Mouse (Mus musculus): ENCODE results near the gene Zfp668.
"Not testable (repeated sequence)": the region's sequence is repeated elsewhere in the genome, so short reads cannot be mapped to it uniquely, and the experiment has no call there.

Zfp668 gene

DNA sequence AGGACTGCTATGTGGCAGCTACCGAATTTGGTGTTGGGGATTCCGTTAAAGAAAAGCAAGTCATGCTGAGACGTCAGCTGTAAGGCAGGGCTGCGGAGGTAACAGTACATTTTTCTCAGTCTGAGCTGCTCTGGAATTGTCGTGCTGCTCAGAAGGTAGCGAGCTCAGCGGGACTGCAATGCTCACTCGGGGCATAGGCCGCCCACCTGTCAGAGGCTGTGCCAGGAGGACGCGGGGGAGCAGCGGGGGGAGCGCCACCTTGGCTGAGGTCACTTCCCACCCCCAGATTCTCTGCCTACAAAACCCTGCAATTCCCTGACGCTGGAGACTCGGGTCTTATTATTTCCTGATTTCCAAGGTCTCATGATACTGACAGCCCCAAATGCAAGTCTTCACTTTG, 35.7 kb downstream of the Zfp668 start:
- peak; percentile 33 to 63 for DNase-seq

DNA sequence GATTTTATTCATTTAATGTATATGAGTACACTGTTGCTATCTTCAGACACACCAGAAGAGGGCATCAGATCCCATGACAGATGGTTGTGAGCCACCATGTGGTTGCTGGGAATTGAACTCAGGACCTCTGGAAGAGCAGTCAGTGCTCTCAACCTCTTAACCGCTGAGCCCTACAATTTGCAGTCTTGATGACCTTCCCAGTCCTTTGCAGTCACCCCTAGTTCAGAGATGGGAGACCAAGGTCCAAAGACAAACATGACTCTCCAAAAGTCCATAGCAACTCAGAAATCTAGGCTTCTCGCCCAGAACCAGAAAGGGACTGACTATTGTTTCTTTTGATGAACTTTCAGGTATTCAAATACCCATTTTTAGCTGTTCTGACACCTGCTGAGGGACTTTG, 36.6 kb downstream of the Zfp668 start:
- DNase-seq, result not testable (repeated sequence)

DNA sequence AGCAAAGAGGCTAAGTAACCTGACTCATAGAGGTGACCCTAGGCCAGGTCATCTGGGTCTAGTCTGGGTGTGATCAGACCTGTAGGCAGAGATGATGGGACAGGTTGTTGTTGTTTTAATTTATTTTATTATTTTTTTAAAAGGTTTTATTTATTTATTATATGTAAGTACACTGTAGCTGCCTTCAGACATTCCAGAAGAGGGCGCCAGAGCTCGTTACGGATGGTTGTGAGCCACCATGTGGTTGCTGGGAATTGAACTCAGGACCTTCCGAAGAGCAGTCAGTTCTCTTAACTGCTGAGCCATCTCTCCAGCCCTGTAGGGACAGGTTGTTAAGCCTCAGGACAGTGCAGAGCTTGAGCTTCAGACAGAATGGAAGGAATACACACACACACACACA, 38.8 kb downstream of the Zfp668 start:
- DNase-seq, result not testable (repeated sequence)

DNA sequence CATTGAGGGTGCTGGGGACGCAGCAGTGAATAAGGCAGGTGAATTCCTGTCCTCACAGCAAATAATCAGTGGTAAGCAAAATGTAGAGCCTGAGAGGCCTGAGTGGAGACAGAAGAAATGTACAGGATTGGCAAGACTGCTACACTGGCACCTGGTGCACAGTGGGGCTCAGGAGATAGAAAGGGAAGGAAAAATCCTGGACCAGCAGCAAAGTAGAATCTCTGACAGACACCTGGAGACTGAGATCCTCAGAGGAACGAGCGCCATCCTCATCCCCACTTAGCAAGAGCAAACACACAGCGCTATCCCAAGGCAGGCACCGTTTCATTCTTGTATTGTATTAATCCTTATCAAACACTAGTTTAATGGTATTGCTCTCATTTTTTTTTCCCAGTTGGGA, 39.2 kb downstream of the Zfp668 start:
- no peak for DNase-seq

DNA sequence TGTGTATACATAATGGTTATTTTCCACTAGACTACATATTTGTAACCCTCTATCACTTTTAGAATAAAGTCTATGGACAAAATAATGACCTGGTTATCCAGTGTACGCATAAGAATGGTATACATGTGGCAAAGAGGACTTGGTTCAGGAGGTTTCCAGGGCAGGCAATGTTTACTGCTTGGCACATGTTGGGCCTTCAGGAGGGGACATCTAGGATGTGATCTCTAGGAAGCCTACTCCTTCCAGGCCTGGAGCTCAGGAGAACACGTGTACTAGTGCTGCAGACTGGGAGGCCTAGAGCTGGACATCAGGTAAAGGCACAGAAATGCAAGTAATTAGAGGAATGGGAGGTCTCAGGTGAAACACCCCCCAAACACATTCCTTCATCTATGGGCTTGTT, 41.1 kb downstream of the Zfp668 start:
- no peak for DNase-seq

DNA sequence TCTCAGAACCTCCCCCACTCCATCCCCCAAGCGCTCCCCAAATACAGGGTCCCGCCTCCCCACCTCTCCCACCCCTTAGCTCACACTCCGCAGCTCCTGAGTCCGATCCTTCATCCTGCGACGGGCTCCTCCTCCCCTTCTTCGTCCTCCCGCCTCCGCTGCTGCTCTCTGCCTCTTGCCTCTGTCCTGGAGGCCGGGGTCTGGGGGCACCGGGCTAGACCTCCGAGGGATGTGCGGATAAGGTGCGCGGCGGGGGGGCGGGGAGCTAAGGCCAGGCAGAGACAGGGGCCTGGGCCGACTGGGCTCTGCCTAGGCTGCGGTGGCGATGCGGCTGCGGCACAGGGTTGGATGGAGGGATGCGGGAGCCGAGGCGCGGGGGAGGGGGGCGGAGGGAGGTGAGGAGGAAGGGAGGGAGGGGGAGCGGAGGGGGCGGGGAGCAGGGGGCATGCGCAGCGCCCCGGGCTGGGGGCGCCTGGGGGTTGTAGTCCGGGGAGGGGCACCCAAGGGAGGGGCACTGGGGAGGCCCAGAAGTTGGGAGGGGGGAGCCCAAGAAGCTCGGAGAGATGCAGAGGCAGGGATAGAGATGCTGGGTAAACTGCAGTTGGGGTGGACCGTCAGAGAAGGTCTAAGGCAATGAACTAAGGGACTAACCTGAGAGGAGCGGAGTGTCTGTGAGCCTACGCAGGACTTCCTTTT, 52.3 kb downstream of the Zfp668 start, which contains the start of the genes Stx4a and Stx1b:
Gene Stx4a, plus strand, starts transcription at position 119 of the 696 bp plus-strand sequence.
Gene Stx1b, minus strand, starts transcription at position 374 of the 696 bp plus-strand sequence.
- DNase-seq, result peak in 1 of 2 experiments; percentile 21

DNA sequence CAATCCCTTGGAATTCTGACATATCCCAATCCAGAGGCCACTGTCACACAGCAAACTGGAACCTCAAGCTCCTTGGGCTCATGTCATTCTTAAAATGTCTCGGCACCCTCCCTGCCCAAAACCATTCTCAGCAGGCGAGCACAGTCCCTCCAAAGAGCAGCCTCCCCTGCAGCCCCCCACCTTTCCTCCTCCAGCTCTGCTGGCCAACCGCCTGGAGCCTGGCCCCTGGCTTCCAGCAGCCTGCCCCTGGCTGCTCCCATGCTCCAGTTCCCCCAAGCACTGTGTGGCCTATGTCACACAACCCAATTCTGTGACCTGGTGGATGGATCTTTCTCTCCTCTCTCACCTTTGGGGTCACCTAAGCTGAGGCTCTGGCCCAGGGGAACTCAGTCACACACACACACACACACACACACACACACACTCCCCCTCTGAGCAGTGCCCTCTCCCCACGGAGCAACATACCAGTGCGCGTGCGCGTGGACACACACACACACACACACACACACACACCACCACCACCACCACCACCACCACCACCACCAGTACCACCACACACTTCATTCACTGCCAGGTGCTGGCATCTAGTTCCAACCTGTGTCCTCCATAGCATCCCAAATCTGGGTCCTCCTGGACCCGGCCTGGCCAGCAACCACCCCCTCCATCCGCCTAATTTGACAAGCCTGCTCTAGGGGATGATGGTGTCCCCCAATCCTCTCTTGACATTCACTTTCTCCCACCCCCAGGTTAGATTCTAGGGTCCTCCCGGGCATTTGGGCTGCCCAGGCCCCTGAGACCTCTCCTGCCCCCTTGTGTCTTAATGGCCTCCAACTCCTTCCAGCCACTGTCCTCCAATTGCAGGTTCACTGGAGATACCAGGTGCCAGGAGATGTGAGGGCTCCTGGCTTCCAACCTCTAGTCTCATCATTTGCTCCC, 53.1 kb downstream of the Zfp668 start:
- no peak for DNase-seq

DNA sequence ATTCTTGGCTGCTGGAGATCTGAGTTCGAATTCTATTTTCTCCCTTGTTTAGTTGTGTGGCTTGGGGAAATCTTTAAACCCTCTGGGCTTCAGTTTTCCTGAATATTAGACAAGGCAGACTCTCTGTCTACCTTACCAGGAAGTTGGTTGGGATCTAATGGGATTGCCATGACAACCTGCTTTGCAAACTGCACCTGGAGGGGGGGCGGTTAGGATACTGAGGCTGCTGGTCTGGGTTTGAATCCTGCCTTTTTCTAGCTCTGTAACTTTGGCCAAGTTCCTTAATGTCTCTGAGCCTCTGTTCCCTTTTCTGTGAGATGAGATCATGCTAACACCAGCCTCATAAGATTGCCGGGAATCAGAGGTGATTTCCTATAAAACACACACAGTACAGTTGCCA, 54.1 kb downstream of the Zfp668 start:
- no peak for DNase-seq

DNA sequence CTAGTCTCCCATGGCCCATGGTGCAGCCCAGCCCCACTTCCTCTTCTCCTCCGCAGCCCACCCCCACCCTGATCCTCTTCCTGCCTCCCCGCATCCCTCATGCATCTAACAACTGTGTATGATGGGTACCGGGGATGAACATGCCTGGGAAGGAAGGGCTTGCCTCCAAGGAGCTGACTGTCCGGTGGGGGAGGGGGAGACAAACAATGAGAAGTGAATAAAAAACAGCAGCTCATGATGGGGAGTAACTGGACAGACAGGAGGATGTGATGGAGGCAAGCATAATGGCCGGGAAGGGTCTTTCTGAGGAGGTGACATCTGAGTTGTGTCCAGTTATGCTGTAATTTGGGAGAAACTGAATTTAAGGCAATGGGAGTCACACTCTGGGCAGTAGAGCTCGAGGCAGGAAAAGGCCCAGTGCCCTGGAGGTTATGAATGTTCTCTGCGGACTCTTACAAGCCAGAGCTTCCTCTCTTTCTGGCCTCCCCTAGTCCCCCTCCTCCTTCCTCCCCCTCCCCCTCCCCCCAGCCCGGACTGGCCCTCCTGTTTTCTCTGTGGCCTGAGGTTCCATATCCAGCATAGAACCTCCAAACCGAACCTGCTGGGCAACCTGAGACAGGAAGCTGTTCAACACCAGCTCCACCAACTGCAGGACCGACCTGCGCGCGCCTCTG, 55.7 kb downstream of the Zfp668 start:
- DNase-seq, result peak; percentile 21 to 34

DNA sequence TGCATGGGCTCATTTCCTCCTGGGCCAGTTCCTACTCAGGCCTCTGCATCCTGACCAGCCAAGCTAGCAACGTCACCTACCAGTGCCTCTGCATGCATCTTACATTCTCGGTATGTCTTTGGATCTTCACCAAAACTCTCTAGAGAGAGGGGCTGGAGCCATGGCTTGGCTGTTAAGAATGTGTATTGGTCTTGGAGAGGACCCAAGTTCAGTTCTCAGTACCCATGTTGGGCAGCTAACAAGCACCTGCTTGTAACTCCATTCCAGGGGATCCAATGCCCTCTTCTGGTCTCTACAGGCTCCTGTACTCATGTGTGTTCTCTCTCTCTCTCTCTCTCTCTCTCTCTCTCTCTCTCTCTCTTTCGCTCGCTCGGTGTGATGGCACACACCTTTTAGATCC, 58.9 kb downstream of the Zfp668 start:
- no peak for DNase-seq

DNA sequence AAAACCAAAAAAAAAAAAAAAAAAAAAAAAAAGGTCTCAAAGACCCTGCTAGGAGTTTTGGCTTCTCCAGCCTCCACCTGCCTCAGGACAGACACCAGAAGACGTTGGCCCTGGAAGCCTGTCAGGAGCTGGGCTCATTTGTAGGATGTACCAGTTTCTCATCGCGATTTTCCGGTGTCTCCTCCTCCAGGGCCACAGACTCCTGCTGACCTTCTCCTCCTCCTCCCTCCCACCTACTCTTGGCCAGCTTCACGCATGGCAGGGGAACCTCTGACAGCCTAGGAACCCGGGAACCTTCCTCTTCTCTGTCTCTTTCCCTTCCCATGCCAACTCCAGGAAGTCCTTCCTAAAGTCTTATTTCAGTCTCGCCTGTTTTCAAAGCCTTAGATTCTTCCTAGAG, 59.6 kb downstream of the Zfp668 start:
- DNase-seq, result no peak

DNA sequence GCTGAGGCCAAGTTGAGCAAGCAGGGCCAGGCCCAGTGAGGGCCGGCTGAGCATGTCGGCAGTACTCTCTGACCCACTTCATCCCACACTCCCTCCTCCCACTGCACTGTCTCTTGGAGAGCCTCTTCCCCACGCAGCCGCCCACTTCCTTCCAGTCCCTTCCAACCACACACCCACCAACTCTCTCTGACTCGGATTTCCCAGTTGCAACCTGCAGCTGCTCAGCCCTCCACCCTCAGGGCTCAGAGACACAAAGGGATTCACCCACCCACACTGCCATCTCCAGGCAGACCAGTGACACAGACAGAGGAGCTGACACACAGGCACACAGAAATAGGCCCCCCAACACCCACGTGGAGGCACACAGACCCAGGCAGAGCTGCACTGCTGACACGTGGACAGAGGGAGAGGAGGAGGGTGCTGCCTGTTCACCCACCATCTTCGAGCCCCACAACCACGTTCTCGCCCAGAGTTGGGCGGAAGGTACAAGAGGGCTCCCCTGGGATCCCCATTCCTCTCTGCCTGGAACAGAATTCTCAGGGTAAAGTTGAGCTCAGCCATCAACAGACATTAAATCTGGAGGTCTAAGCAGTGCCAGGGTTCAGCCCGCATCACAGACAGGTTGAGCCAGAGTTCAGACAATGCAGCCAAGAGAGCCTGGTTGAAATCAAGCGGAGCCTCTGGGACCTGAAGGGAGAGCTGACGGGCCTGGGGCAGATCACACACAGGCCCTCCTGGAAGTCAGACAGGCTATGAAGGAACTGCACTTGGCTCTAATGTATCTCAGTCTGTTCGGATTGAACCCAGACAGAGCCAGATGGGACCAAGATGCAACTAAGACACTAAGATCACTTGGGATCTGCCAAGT, 60.4 kb downstream of the Zfp668 start:
- DNase-seq, result peak; percentile 52 to 58

DNA sequence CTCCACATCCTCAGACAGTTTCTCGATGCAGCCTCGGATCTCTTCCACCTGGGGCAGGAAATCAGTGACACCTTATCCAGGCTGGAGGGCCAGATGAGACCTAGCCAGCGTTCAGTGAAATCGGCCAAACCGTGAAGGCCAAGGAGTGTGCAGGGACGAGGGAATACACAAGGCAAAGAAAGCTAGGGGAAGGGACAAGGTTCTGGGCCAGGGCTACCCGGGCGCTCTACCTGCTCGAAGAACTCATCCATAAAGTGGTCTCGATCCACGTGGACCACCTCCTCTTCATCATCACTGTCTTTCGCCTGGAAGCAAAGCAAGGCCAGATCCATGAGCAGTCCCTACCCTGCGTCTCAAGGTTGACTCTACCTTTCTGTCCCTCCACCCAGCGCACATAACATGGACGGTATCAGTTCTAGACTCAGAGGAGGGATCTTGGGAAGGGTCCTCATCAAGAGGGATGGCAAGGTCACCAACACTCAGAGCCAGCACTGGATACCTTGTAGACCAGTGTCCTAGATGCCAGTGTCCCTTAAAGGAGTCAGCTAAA, 61.4 kb downstream of the Zfp668 start:
- no peak for DNase-seq

DNA sequence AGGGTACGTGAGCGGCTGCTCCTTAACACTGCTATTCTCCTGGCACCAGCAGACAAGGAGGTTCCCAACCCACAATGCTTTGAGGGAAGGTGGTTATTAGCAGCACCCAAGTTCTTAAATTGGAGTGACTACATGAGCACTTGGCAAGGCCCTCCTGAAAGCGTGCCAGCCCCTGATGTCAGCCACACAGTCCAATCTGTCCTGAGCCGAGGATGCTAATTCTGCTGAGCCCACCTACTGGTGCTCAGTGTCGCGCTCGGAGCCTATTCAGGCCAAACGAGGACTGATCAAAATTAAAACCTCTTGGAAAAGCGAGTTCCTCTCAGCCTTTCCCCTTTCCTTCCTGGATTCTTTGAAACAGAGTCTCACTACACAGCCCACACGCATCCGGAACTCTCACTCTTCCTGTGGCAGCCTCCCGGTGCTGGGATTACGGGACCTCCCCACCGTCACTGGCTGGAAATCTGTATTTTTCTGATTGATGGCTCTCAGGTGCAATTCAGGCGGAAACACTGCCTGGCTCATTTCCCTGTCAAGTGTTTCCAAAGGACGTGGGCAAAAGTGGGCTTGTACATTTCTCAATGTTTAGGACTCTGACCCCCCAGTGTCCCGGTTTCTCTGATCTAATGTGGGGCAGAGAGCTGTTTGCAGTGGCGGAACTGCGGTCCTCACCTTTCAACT, 62.2 kb downstream of the Zfp668 start:
- peak; percentile 60 to 71 for DNase-seq

DNA sequence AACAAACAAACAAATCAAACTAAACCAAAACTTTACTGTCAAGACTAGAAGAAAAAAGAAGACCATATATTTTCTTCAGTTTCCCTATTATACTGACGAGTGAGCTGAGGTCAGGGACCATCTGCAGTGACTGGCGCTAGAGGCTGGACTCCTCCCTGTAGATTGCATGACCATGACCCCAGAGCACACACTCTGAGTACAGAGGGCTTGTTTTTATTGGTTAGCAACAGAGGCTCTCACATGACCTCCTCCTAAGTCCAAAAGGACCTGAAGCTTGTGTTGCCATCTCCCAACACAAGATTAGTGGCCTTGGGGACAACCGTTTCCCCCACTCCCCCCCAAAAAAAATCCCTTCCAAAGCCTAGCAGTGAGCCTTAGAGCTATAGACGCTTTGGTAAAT, 62.8 kb downstream of the Zfp668 start:
- DNase-seq, result peak in 1 of 2 experiments; percentile 24

Data from kidney, postnatal 36 days (tissue).